Mouse (Mus musculus) heart, embryonic 16.5 days (tissue): ENCODE measurements at regions not wholly inside any gene's neighbourhood (a gene's known extent, or its start where the extent isn't known, plus 50 kb on each side); places are given as distances from the start of the nearest gene placed in this dataset.

Experiments used
- ATAC-seq: fragments of 200-750 bp; cut with Nextera tagmentation; replicated peaks from 2 replicates; pipeline ENCODE4 v1.8.0; 2017; ENCODE audit warnings: moderate number of reproducible peaks; ENCODE audit not compliant: insufficient read depth, low FRiP score; ENCODE audit errors: extremely low read depth
- H3K27ac ChIP-seq: fragments of 300-500 bp; sonication (generic); 2 replicates; pipeline ENCODE4 v1.5.1; 2014; ENCODE audit warnings: mild to moderate bottlenecking, low read length, control low read depth, moderate library complexity
- H3K27me3 ChIP-seq: fragments of 300-500 bp; sonication (generic); 2 replicates; pipeline ENCODE4 v1.6.1; 2014; ENCODE audit warnings: low read length, mixed read lengths; ENCODE audit not compliant: control insufficient read depth, insufficient read depth
- H3K36me3 ChIP-seq: fragments of 300-500 bp; sonication (generic); 2 replicates; pipeline ENCODE4 v1.6.1; 2014; ENCODE audit not compliant: control insufficient read depth, insufficient read depth
- H3K4me1 ChIP-seq: fragments of 300-500 bp; sonication (generic); 2 replicates; pipeline ENCODE4 v1.6.1; 2014; ENCODE audit warnings: low read length, mixed read lengths; ENCODE audit not compliant: control insufficient read depth, insufficient read depth
- H3K4me2 ChIP-seq: fragments of 300-500 bp; sonication (generic); 2 replicates; pipeline ENCODE4 v1.6.1; 2014; ENCODE audit warnings: low read depth, mild to moderate bottlenecking, control low read depth, low read length
- H3K4me3 ChIP-seq: fragments of 300-500 bp; sonication (generic); 2 replicates; pipeline ENCODE4 v1.5.1; 2014; ENCODE audit warnings: mild to moderate bottlenecking, control low read depth, low read length
- H3K9ac ChIP-seq: fragments of 300-500 bp; sonication (generic); 2 replicates; pipeline ENCODE4 v1.6.1; 2014; ENCODE audit warnings: low read length, control low read depth
- H3K9me3 ChIP-seq: fragments of 300-500 bp; sonication (generic); replicated peaks from 2 replicates; pipeline ENCODE4 v1.6.1; 2016; ENCODE audit warnings: low read length; ENCODE audit not compliant: control insufficient read depth
- WGBS: fragments of 180-500 bp; shearing (Covaris S2); extraction: QIAGEN DNeasy Blood & Tissue Kit; methylation state at CpG from one replicate; pipeline ENCODE4 v1.1.7; 2014; 5-methylcytosine and 5-hydroxymethylcytosine counted together

GRCm38 (mm10) chr9:6645796-6646309 is 376.2 kb upstream of the Ddi1 start:
- H3K27ac ChIP-seq = no peak overlapping the region
- H3K9ac ChIP-seq = no peak overlapping the region
- no peaks in the 10 kb centered on the region for H3K36me3 ChIP-seq
- H3K27me3 ChIP-seq = no peaks in the 10 kb centered on the region
- H3K4me2 ChIP-seq = no peak overlapping the region
- WGBS = 67% methylated on average over 3 of the region's 3 CpGs
- H3K4me1 ChIP-seq = no peaks in the 10 kb centered on the region
- H3K4me3 ChIP-seq = no peak overlapping the region
- no peak for ATAC-seq
- no peaks in the 10 kb centered on the region for H3K9me3 ChIP-seq

- no peak overlapping the region for H3K9ac ChIP-seq
- WGBS = 68% methylated on average over 2 of the region's 2 CpGs
Observed at GRCm38 (mm10) chr9:6645321-6645720, 375.7 kb upstream of the Ddi1 start.

GRCm38 (mm10) chr9:6617155-6617554 is 347.5 kb upstream of the Ddi1 start:
- H3K4me2 ChIP-seq = no peak overlapping the region
- no peaks in the 10 kb centered on the region for H3K9me3 ChIP-seq
- no peaks in the 10 kb centered on the region for H3K4me1 ChIP-seq
- H3K27me3 ChIP-seq = no peaks in the 10 kb centered on the region
- no peak overlapping the region for H3K27ac ChIP-seq
- WGBS = 77% methylated on average over 2 of the region's 2 CpGs
- no peak overlapping the region for H3K9ac ChIP-seq
- no peaks in the 10 kb centered on the region for H3K36me3 ChIP-seq
- no peak for ATAC-seq
- H3K4me3 ChIP-seq = no peak overlapping the region

More at GRCm38 (mm10) chr9:6645321-6645720, 375.7 kb upstream of the Ddi1 start:
- ATAC-seq = no peak
- Histone ChIP-seq H3K36me3 (no peaks in the 10 kb centered on the region), H3K9me3 (no peaks in the 10 kb centered on the region), H3K4me1 (no peaks in the 10 kb centered on the region), H3K27me3 (no peaks in the 10 kb centered on the region), H3K4me3 (no peak overlapping the region), H3K27ac (no peak overlapping the region), H3K4me2 (no peak overlapping the region)

- H3K27me3 ChIP-seq = no peaks in the 10 kb centered on the region
- no peaks in the 10 kb centered on the region for H3K9me3 ChIP-seq
- H3K9ac ChIP-seq = no peak overlapping the region
- no peak overlapping the region for H3K4me2 ChIP-seq
- H3K36me3 ChIP-seq = no peaks in the 10 kb centered on the region
- H3K27ac ChIP-seq = no peak overlapping the region
- no peaks in the 10 kb centered on the region for H3K4me1 ChIP-seq
- no peak overlapping the region for H3K4me3 ChIP-seq
- no peak for ATAC-seq
- WGBS = 74% methylated on average over 1 of the region's 1 CpGs
Observed at GRCm38 (mm10) chr9:6609284-6609627, 339.6 kb upstream of the Ddi1 start.

- no peak for ATAC-seq
- no peaks in the 10 kb centered on the region for H3K4me1 ChIP-seq
- no peaks in the 10 kb centered on the region for H3K9me3 ChIP-seq
- 65% methylated on average over 5 of the region's 5 CpGs for WGBS
- H3K36me3 ChIP-seq = no peaks in the 10 kb centered on the region
- no peaks in the 10 kb centered on the region for H3K27me3 ChIP-seq
- H3K27ac ChIP-seq = no peak overlapping the region
- no peak overlapping the region for H3K9ac ChIP-seq
- H3K4me3 ChIP-seq = no peak overlapping the region
- H3K4me2 ChIP-seq = no peak overlapping the region
Observed at GRCm38 (mm10) chr9:6608428-6609283, 339.0 kb upstream of the Ddi1 start.
